8 mouse cellular contexts compared by ENCODE assay signal in genomic region chr9:48479838-48480410, GRCm38 (mm10). TPM values are rescaled to one million over a fixed set of nuclear protein-coding genes. Genes with fewer than 3 reads are reported as not detected.
DNase-seq lines count a peak whose midpoint lies in the region; ATAC-seq and TF ChIP-seq lines count a peak whose summit lies in the region.

No protein-coding gene starts in this region.

- no peak for TF ChIP-seq POLR2A in lung, adult 2 months (IDR thresholded peaks at IDR 0.05; ENCODE audit: borderline replicate concordance, extremely low read depth, low read depth, low read length)

- H3K9ac ChIP-seq in hindbrain, embryonic 14.5 days = peak overlapping the region; percentile 84
- peak overlapping the region; percentile 81 for H3K9ac ChIP-seq in midbrain, embryonic 11.5 days (ENCODE audit: low read length)

- peak overlapping the region; percentile 86 for H3K4me2 ChIP-seq in hindbrain, embryonic 14.5 days (replicated peaks)
- H3K4me2 ChIP-seq in midbrain, embryonic 11.5 days = peak overlapping the region; percentile 79

- H3K4me3 ChIP-seq in lung, adult 2 months (replicated peaks; ENCODE audit: extremely low read depth, low read depth, low read length) = peak overlapping the region; percentile 90
- H3K4me3 ChIP-seq in hindbrain, embryonic 14.5 days (replicated peaks; ENCODE audit: low read length) = peak overlapping the region; percentile 85
- peak overlapping the region; percentile 84 for H3K4me3 ChIP-seq in midbrain, embryonic 11.5 days (ENCODE audit: low read depth, low read length)

- ATAC-seq in hindbrain, embryonic 14.5 days (ENCODE audit: low FRiP score) = peak; percentile 56; the same call in 1 of the 2 replicates
- ATAC-seq in midbrain, embryonic 11.5 days (ENCODE audit: low FRiP score) = peak; percentile 28

- DNase-seq in lung, adult 2 months = no peak
- DNase-seq in lung, postnatal 14 days = no peak
- DNase-seq in c-Kit-positive CD71-positive TER-119-positive erythroid progenitor cells, embryonic 14.5 days (ENCODE audit: low spot score) = peak; percentile 47
- no peak for DNase-seq in hindbrain, embryonic 14.5 days (ENCODE audit: low spot score)
- no peak for DNase-seq in midbrain, embryonic 11.5 days (ENCODE audit: low spot score, missing footprints)
- no peak for DNase-seq in spleen, adult 18-20 months
- DNase-seq in adrenal gland, adult 2 months = no peak
- DNase-seq in urinary bladder, adult 2 months (ENCODE audit: low spot score) = no peak

- H3K4me1 ChIP-seq in lung, adult 2 months (ENCODE audit: control insufficient read depth, insufficient read depth, low read length) = peaks cover 2% of the 10 kb centered on the region; the same call in 1 of the 2 replicates
- H3K4me1 ChIP-seq in hindbrain, embryonic 14.5 days (replicated peaks; ENCODE audit: control insufficient read depth, insufficient read depth, low read length) = no peaks in the 10 kb centered on the region
- peaks cover 4% of the 10 kb centered on the region; the same call in 1 of the 2 replicates for H3K4me1 ChIP-seq in midbrain, embryonic 11.5 days (ENCODE audit: control insufficient read depth, insufficient read depth, low read length)

- no peaks in the 10 kb centered on the region for H3K9me3 ChIP-seq in hindbrain, embryonic 14.5 days (ENCODE audit: control insufficient read depth, low read length)
- no peaks in the 10 kb centered on the region for H3K9me3 ChIP-seq in midbrain, embryonic 11.5 days (ENCODE audit: control insufficient read depth, low read length)

- 5% methylated on average over 25 of the region's 25 CpGs for WGBS in lung, adult 2 months
- 8% methylated on average over 25 of the region's 25 CpGs for WGBS in hindbrain, embryonic 14.5 days
- WGBS in midbrain, embryonic 11.5 days = 7% methylated on average over 24 of the region's 25 CpGs

- H3K27ac ChIP-seq in hindbrain, embryonic 14.5 days = no peak overlapping the region
- H3K27ac ChIP-seq in midbrain, embryonic 11.5 days (ENCODE audit: low read depth, low read length) = no peak overlapping the region

- H3K36me3 ChIP-seq in hindbrain, embryonic 14.5 days (replicated peaks; ENCODE audit: control insufficient read depth, insufficient read depth) = 0 out of 2 replicates have a peak, but pooled peaks cover 10% of the 10 kb centered on the region
- H3K36me3 ChIP-seq in midbrain, embryonic 11.5 days (ENCODE audit: control insufficient read depth, insufficient read depth, low read length) = no peaks in the 10 kb centered on the region

- TF ChIP-seq CTCF in lung, adult 2 months (IDR thresholded peaks at IDR 0.05; ENCODE audit: insufficient read depth, low read length) = no peak

- H3K27me3 ChIP-seq in hindbrain, embryonic 14.5 days (ENCODE audit: control insufficient read depth, insufficient read depth, low read length) = no peaks in the 10 kb centered on the region
- H3K27me3 ChIP-seq in midbrain, embryonic 11.5 days (ENCODE audit: control insufficient read depth, insufficient read depth, low read length) = no peaks in the 10 kb centered on the region

RNA-seq across cellular contexts. Expression of gene Rexo2, which starts 0.5 kb away (rescaled TPM):
- 64.0 and 77.6 TPM in 2 replicates for polyA plus RNA-seq in lung, adult 2 months (2012; rRNA removed)
- 83.7 and 98.8 TPM in 2 replicates for polyA plus RNA-seq in hindbrain, embryonic 14.5 days (2014; fragmentation: Nextera tagmentation; extraction: Ambion mirVana)
- 72.0 and 79.6 TPM in 2 replicates for polyA plus RNA-seq in midbrain, embryonic 11.5 days (2014; fragmentation: Nextera tagmentation; extraction: Ambion mirVana)
- total RNA-seq in adrenal gland, adult 2 months (2021) = 100 to 1,000 TPM; 143 to 150 TPM
- 52.6 and 65.1 TPM in 2 replicates for polyA plus RNA-seq in adrenal gland, adult 2 months (2012; rRNA removed)
- polyA plus RNA-seq in urinary bladder, adult 2 months (2012; rRNA removed) = 412 and 443 TPM in 2 replicates

RNA-seq across cellular contexts. Expression of gene Rbm7, which starts 15.2 kb away (rescaled TPM):
- 18.7 and 25.2 TPM in 2 replicates for polyA plus RNA-seq in lung, adult 2 months (2012; rRNA removed)
- polyA plus RNA-seq in hindbrain, embryonic 14.5 days (2014; fragmentation: Nextera tagmentation; extraction: Ambion mirVana) = 78.8 and 80.7 TPM in 2 replicates
- polyA plus RNA-seq in midbrain, embryonic 11.5 days (2014; fragmentation: Nextera tagmentation; extraction: Ambion mirVana) = 123 and 126 TPM in 2 replicates
- 10 to 100 TPM; 65.6 to 70.5 TPM for total RNA-seq in adrenal gland, adult 2 months (2021)
- polyA plus RNA-seq in adrenal gland, adult 2 months (2012; rRNA removed) = 10.1 and 11.0 TPM in 2 replicates
- polyA plus RNA-seq in urinary bladder, adult 2 months (2012; rRNA removed) = 53.6 and 58.4 TPM in 2 replicates

RNA-seq across cellular contexts. Expression of gene Gm5617, which starts 15.3 kb away (rescaled TPM):
- 58.5 and 60.2 TPM in 2 replicates for polyA plus RNA-seq in lung, adult 2 months (2012; rRNA removed)
- polyA plus RNA-seq in hindbrain, embryonic 14.5 days (2014; fragmentation: Nextera tagmentation; extraction: Ambion mirVana) = 19.1 and 28.4 TPM in 2 replicates
- polyA plus RNA-seq in midbrain, embryonic 11.5 days (2014; fragmentation: Nextera tagmentation; extraction: Ambion mirVana) = 40.1 and 40.6 TPM in 2 replicates
- 10 to 100 TPM; 47.1 to 47.9 TPM for total RNA-seq in adrenal gland, adult 2 months (2021)
- polyA plus RNA-seq in adrenal gland, adult 2 months (2012; rRNA removed) = 149 and 188 TPM in 2 replicates
- 26.3 and 29.8 TPM in 2 replicates for polyA plus RNA-seq in urinary bladder, adult 2 months (2012; rRNA removed)
